Mouse (Mus musculus): ENCODE data around the gene Hmcn2. TPM values are rescaled to one million over a fixed set of nuclear protein-coding genes. Genes with fewer than 3 reads are reported as not detected.
A peak's percentile ranks its signal among the peaks of the same experiment; 100 is the strongest.

Gene Hmcn2
- polyA plus RNA-seq, 1 experiment from 2014 or later = 0.73 TPM

DNA sequence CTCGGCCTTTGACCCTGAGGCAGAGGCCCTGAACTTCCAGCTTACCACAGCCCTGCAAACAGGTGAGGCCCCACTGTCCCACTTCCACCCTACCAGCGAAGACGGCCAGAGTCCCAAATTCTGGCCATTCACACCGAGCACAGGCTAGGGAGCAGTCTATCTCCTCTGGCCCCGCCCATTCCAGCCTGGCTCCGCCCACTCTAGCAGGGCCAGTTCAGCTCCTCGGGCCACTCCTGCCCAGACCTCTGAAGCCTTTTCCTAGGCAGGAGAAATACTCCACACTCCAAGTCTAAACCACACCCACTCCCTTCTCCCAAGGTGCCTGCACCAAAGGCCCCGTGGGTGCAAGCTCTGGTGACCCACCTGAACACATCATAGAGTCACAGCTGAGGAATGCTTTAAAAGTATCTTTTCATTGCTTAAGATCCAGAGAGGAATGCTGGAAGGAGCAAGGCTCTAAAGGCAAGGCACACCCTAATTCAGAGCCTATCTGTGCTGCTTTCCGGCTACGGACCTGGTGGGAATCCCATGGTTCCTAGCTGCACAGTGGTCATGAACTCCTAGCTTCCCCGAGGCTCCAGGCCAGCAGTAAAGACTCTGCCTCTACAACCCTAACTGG, 139.5 kb downstream of the Hmcn2 start:
- peaks cover 13% of the 10 kb centered on the region; the same call in 1 of the 2 replicates for H3K27me3 ChIP-seq (ENCODE audit: control insufficient read depth, insufficient read depth, low read length)
- H3K9ac ChIP-seq (ENCODE audit: low read length) = no peak overlapping the region
- no peak for ATAC-seq (ENCODE audit: insufficient number of reproducible peaks, insufficient read depth, low FRiP score, low read depth)
- H3K27ac ChIP-seq (replicated peaks in 1 of 2; ENCODE audit: control insufficient read depth in 1 of 2, insufficient read depth in 1 of 2, low read depth in 2 of 2, low read length in 2 of 2) = peak overlapping the region; percentile 70 to 82
- H3K4me1 ChIP-seq (ENCODE audit: control insufficient read depth in 2 of 2, insufficient read depth in 2 of 2, low read length in 2 of 2) = peaks cover 41 to 60% of the 10 kb centered on the region in 2 experiments
- H3K4me3 ChIP-seq (ENCODE audit: control insufficient read depth in 1 of 2, insufficient read depth in 1 of 2, low read depth in 1 of 2, low read length in 2 of 2) = no peak overlapping the region
- H3K4me2 ChIP-seq (ENCODE audit: low read length) = peak overlapping the region; percentile 13; the same call in 1 of the 2 replicates
- H3K9me3 ChIP-seq (ENCODE audit: control insufficient read depth, low read length) = no peaks in the 10 kb centered on the region
- H3K36me3 ChIP-seq (ENCODE audit: control insufficient read depth, insufficient read depth, low read length) = no peaks in the 10 kb centered on the region
- 39% methylated on average over 11 of the region's 11 CpGs for WGBS

DNA sequence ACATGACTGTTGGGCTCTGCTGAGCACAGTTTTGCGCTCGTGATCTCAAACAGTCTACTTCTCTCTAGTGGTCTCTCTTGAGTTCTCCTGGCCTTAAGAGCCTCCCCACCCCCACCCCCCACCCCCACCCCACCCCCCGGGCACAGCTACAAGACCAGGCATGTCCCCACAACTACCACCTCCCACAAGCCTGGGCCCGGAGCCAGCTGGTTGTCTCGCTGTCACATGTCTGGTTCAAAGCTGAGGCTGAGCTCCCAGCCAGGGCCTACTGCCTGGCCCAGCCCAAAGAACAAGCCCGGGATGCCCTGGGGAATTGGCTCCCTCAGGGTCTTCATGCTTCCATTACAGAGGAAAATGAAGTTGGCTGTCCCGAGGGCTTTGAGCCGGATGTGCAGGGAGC, 140.1 kb downstream of the Hmcn2 start:
- 26% methylated on average over 8 of the region's 8 CpGs for WGBS
- Histone ChIP-seq H3K27ac (replicated peaks in 1 of 2; ENCODE audit: control insufficient read depth in 1 of 2, insufficient read depth in 1 of 2, low read depth in 2 of 2, low read length in 2 of 2) (peak overlapping the region; percentile 70 to 82), H3K27me3 (ENCODE audit: control insufficient read depth, insufficient read depth, low read length) (peaks cover 19% of the 10 kb centered on the region), H3K9ac (ENCODE audit: low read length) (peak overlapping the region; percentile 52), H3K4me2 (ENCODE audit: low read length) (peak overlapping the region; percentile 18; the same call in 1 of the 2 replicates), H3K4me3 (ENCODE audit: control insufficient read depth in 1 of 2, insufficient read depth in 1 of 2, low read depth in 1 of 2, low read length in 2 of 2) (no peak overlapping the region), H3K36me3 (ENCODE audit: control insufficient read depth, insufficient read depth, low read length) (no peaks in the 10 kb centered on the region), H3K9me3 (ENCODE audit: control insufficient read depth, low read length) (no peaks in the 10 kb centered on the region), H3K4me1 (ENCODE audit: control insufficient read depth in 2 of 2, insufficient read depth in 2 of 2, low read length in 2 of 2) (peaks cover 35 to 53% of the 10 kb centered on the region in 2 experiments)
- peak; percentile 58 for ATAC-seq (ENCODE audit: insufficient number of reproducible peaks, insufficient read depth, low FRiP score, low read depth)

DNA sequence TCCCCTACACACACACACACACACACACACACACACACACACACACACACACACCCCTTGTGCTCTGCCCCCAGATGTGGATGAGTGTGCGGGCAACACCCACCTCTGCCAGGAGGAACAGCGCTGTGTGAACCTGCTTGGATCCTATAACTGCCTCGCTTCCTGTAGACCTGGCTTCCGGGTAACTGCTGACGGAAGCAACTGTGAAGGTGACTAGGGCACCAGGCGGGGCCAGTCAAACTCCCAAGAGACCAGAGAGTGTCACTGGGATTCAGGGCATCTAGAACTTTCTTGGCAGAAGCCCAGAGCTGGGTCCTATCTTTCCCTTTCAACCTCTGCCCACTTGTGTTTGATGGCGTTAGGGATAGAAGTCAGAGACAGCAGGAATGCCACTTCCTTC, 141.2 kb downstream of the Hmcn2 start:
- ATAC-seq (ENCODE audit: insufficient number of reproducible peaks, insufficient read depth, low FRiP score, low read depth) = no peak
- H3K9ac ChIP-seq (ENCODE audit: low read length) = no peak overlapping the region
- no peak overlapping the region for H3K4me3 ChIP-seq (ENCODE audit: control insufficient read depth in 1 of 2, insufficient read depth in 1 of 2, low read depth in 1 of 2, low read length in 2 of 2)
- peak overlapping the region; percentile 1 to 82; a peak in 2 of 4 replicates for H3K27ac ChIP-seq (replicated peaks in 1 of 2; ENCODE audit: control insufficient read depth in 1 of 2, insufficient read depth in 1 of 2, low read depth in 2 of 2, low read length in 2 of 2)
- peaks cover 30% of the 10 kb centered on the region for H3K27me3 ChIP-seq (ENCODE audit: control insufficient read depth, insufficient read depth, low read length)
- peaks cover 28 to 50% of the 10 kb centered on the region in 2 experiments for H3K4me1 ChIP-seq (ENCODE audit: control insufficient read depth in 2 of 2, insufficient read depth in 2 of 2, low read length in 2 of 2)
- H3K9me3 ChIP-seq (ENCODE audit: control insufficient read depth, low read length) = no peaks in the 10 kb centered on the region
- H3K36me3 ChIP-seq (ENCODE audit: control insufficient read depth, insufficient read depth, low read length) = no peaks in the 10 kb centered on the region
- peak overlapping the region; percentile 18; the same call in 1 of the 2 replicates for H3K4me2 ChIP-seq (ENCODE audit: low read length)
- WGBS = 68% methylated on average over 7 of the region's 7 CpGs

DNA sequence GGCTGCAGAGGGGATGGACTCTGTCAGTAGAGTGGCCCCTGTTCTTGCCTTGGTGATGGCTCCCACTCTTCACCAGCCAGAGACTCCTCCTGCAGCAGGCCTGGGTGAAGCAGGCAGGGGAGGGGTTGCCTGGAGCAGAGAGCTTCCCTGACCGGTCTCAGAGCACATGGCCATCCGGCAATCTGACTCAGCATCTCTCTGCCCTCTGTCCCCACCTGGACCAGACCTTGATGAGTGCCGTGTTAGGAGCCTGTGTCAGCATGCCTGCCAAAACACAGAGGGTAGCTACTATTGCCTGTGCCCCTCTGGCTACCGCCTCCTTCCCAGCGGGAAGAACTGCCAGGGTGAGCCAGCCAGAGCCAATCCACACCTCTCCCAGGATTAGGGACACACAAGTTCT, 144.2 kb downstream of the Hmcn2 start:
- Histone ChIP-seq H3K4me3 (ENCODE audit: control insufficient read depth in 1 of 2, insufficient read depth in 1 of 2, low read depth in 1 of 2, low read length in 2 of 2) (no peak overlapping the region), H3K9me3 (ENCODE audit: control insufficient read depth, low read length) (no peaks in the 10 kb centered on the region), H3K27me3 (ENCODE audit: control insufficient read depth, insufficient read depth, low read length) (peaks cover 40% of the 10 kb centered on the region), H3K9ac (ENCODE audit: low read length) (no peak overlapping the region), H3K36me3 (ENCODE audit: control insufficient read depth, insufficient read depth, low read length) (no peaks in the 10 kb centered on the region), H3K4me2 (ENCODE audit: low read length) (no peak overlapping the region), H3K27ac (replicated peaks in 1 of 2; ENCODE audit: control insufficient read depth in 1 of 2, insufficient read depth in 1 of 2, low read depth in 2 of 2, low read length in 2 of 2) (no peak overlapping the region), H3K4me1 (ENCODE audit: control insufficient read depth in 2 of 2, insufficient read depth in 2 of 2, low read length in 2 of 2) (peaks cover 20 to 34% of the 10 kb centered on the region in 2 experiments)
- WGBS = 43% methylated on average over 5 of the region's 5 CpGs
- ATAC-seq (ENCODE audit: insufficient number of reproducible peaks, insufficient read depth, low FRiP score, low read depth) = no peak

DNA sequence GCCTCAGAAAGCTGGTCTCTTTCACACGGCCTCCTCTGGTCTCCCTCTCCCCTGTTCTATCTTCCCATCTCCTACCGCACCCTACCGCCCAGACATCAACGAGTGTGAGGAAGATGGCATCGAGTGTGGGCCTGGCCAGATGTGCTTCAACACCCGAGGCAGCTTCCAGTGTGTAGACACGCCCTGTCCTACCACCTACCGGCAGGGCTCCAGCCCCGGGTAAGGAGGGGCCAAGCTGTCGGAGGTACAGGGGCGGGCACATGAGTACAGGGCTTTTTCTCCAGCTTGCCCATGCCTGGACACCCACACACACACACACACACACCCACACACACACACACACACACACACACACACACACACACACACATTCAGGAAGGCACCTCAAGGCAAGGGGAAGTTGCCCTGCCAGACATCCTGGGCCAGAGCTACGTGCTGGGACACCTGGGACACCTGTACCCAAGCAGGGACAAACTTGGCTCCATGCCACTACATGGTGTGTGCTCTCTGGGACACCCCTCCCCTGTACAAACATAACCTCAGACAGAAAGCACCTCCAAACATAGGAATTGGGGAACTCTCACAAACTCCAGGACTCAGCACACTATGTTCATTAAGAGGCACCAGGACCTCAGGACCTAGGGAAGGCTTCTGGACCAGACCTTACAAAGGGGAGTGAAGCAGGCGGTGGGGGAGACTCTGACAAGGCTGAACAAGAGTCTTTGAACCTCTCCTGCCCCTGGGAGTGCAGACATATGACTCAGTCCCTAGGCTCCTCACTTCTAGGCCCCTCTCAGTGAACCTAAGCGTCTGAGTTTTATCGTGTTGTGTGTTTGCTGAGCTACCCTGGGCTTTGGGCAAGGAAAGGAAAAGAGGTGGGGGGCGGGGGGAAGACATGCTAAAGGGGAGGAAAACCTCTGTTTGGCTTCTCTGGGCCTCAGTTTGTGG, 145.0 kb downstream of the Hmcn2 start:
- Histone ChIP-seq H3K4me3 (ENCODE audit: control insufficient read depth in 1 of 2, insufficient read depth in 1 of 2, low read depth in 1 of 2, low read length in 2 of 2) (peak overlapping the region in 1 of 2 experiments; percentile 42; a peak in 2 of 4 replicates), H3K9ac (ENCODE audit: low read length) (peak overlapping the region; percentile 55; the same call in 1 of the 2 replicates), H3K9me3 (ENCODE audit: control insufficient read depth, low read length) (no peaks in the 10 kb centered on the region), H3K4me2 (ENCODE audit: low read length) (peak overlapping the region; percentile 74; the same call in 1 of the 2 replicates), H3K36me3 (ENCODE audit: control insufficient read depth, insufficient read depth, low read length) (no peaks in the 10 kb centered on the region), H3K27me3 (ENCODE audit: control insufficient read depth, insufficient read depth, low read length) (peaks cover 40% of the 10 kb centered on the region), H3K4me1 (ENCODE audit: control insufficient read depth in 2 of 2, insufficient read depth in 2 of 2, low read length in 2 of 2) (peaks cover 14 to 26% of the 10 kb centered on the region in 2 experiments), H3K27ac (replicated peaks in 1 of 2; ENCODE audit: control insufficient read depth in 1 of 2, insufficient read depth in 1 of 2, low read depth in 2 of 2, low read length in 2 of 2) (no peak overlapping the region)
- ATAC-seq (ENCODE audit: insufficient number of reproducible peaks, insufficient read depth, low FRiP score, low read depth) = peak; percentile 45; the same call in 1 of the 2 replicates
- 42% methylated on average over 15 of the region's 16 CpGs for WGBS

DNA sequence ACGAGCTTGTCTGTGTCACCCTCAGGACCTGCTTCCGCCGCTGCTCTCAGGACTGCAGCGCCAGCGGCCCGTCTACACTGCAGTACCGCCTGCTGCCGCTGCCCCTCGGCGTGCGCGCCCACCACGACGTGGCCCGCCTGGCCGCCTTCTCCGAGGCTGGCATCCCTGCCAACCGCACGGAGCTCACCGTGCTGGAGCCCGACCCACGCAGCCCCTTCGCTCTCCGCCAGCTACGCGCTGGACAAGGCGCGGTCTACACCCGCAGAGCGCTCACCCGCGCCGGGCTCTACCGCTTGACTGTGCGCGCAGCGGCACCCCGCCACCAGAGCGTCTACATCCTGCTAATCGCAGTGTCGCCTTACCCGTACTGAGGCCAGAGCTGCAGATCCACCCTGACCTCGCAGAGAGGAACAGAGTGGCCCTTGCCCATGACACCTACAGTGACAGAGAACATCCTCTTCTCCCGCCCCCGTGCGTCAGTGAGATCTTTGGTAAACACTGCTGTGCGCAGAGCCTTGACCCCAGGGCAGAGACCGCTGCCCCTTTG, 145.9 kb downstream of the Hmcn2 start:
- Histone ChIP-seq H3K27me3 (ENCODE audit: control insufficient read depth, insufficient read depth, low read length) (peaks cover 40% of the 10 kb centered on the region), H3K4me3 (ENCODE audit: control insufficient read depth in 1 of 2, insufficient read depth in 1 of 2, low read depth in 1 of 2, low read length in 2 of 2) (peak overlapping the region; percentile 40 to 42)

DNA sequence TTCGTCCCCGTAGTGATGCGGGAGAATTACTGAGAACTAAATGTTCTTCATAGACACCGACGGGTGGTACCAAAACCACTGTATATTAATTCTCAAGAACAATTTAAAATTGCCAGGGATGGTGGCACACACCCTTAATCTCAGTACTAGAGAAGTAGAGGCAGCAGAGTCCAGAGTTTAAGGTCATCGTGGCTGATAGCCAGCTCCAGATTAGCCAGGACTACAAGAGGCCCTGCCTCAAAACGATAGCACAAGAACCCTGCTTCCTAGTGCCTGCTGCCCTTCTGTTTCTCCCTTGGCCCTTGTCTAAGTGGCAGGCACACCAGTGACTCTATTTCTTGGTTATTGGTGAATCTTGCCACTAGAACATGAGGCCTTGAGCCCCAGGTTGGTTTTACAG, 146.7 kb downstream of the Hmcn2 start:
- 68% methylated on average over 7 of the region's 7 CpGs for WGBS
- H3K27me3 ChIP-seq (ENCODE audit: control insufficient read depth, insufficient read depth, low read length) = peaks cover 40% of the 10 kb centered on the region
- H3K4me1 ChIP-seq (ENCODE audit: control insufficient read depth in 2 of 2, insufficient read depth in 2 of 2, low read length in 2 of 2) = peaks cover 0 to 10% of the 10 kb centered on the region in 2 experiments; a peak in 2 of 4 replicates

More for the DNA sequence above, 145.9 kb downstream of the Hmcn2 start:
- Histone ChIP-seq H3K27ac (replicated peaks in 1 of 2; ENCODE audit: control insufficient read depth in 1 of 2, insufficient read depth in 1 of 2, low read depth in 2 of 2, low read length in 2 of 2) (no peak overlapping the region), H3K9ac (ENCODE audit: low read length) (peak overlapping the region; percentile 55; the same call in 1 of the 2 replicates), H3K9me3 (ENCODE audit: control insufficient read depth, low read length) (no peaks in the 10 kb centered on the region), H3K4me2 (ENCODE audit: low read length) (peak overlapping the region; percentile 74), H3K4me1 (ENCODE audit: control insufficient read depth in 2 of 2, insufficient read depth in 2 of 2, low read length in 2 of 2) (peaks cover 6 to 18% of the 10 kb centered on the region in 2 experiments), H3K36me3 (ENCODE audit: control insufficient read depth, insufficient read depth, low read length) (no peaks in the 10 kb centered on the region)
- WGBS = 2% methylated on average over 48 of the region's 48 CpGs
- ATAC-seq (ENCODE audit: insufficient number of reproducible peaks, insufficient read depth, low FRiP score, low read depth) = no peak

More for the DNA sequence above, 146.7 kb downstream of the Hmcn2 start:
- H3K4me2 ChIP-seq (ENCODE audit: low read length) = no peak overlapping the region
- H3K9ac ChIP-seq (ENCODE audit: low read length) = no peak overlapping the region
- no peak overlapping the region for H3K27ac ChIP-seq (replicated peaks in 1 of 2; ENCODE audit: control insufficient read depth in 1 of 2, insufficient read depth in 1 of 2, low read depth in 2 of 2, low read length in 2 of 2)
- no peak for ATAC-seq (ENCODE audit: insufficient number of reproducible peaks, insufficient read depth, low FRiP score, low read depth)
- no peak overlapping the region for H3K4me3 ChIP-seq (ENCODE audit: control insufficient read depth in 1 of 2, insufficient read depth in 1 of 2, low read depth in 1 of 2, low read length in 2 of 2)
- H3K9me3 ChIP-seq (ENCODE audit: control insufficient read depth, low read length) = no peaks in the 10 kb centered on the region
- H3K36me3 ChIP-seq (ENCODE audit: control insufficient read depth, insufficient read depth, low read length) = no peaks in the 10 kb centered on the region

Data from heart, embryonic 14.5 days (tissue).